Mouse (Mus musculus) testis, postnatal 14 days (tissue): ENCODE data around the gene Mmp24.

Source experiments
- DNase-seq: peaks from one replicate; pipeline ENCODE4 v3.0.0; 2021; ENCODE audit warnings: low spot score

Gene Mmp24

DNA sequence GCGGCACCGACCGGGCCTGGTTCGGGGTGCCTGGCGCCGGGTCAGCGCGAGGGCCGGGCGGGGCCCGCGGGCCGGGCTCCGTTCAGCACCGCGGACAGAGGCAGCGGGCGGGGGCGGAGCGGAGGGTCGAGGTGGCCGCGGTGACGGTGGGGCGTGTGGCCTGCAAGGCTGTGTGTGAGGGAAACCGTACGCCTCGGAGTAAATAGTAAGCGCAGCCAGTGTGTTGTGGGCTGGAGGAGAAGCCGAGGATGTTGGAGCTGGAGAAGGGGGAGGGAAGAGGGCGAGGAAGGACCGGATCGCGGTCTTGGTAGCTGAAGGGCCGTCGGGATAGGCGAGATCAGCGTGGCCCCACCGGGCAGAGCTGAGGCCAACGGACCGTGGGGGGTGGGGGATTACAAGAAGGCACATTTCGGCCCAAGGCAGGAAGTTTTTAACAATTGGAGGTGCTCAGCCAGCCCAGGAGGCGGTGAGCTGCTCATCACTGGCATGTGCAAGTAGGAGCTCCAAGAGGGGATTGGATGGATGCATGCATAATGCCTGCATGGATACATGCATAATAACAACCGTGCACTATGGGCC is 632 bp downstream of the Mmp24 start:
- DNase-seq: peak; percentile 69

DNA sequence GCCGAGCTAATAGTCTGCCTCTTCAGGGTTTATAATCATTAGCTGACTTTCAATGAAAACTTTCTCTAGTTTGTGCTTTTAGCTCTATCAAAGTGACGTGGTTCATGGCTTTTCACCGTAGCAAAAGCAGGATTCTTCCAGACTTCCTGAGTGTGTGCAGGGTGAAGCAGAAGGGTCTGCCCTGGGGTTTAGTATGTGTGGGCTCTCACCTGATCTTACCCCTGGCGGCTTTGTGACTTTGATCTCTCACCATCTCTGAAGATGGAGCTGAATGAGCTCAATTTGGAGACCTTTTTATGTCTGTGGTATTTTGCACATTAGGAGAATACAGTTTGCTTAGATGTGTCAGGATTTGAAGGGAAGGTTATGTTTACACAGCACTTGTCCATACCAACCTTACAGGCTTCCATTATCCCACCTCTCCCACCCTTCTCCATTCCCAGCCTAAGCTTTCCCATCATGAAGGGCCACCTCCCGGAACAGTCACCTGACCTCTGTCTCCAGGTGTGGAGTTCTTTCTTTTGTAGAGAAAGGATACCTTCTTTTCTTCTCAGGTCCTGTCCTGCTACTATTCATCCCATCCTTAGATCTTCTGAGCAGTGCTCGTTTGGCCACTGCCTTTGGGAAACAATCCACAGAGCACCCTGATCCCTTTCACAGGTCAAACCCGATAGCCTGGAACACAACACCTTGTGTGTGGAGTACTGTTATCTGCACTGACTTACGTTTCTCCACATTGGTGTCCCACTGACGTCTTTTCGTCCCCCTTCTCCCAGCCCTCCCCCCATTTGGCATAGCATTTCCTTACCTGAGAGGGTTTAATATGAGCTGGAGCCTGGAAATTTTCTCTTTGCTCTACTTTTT is 1.9 kb downstream of the Mmp24 start:
- DNase-seq: no peak

- no peak for DNase-seq
These were observed 2.5 kb downstream of the Mmp24 start for GRCm38 (mm10) chr2:155777688-155777985.

DNA sequence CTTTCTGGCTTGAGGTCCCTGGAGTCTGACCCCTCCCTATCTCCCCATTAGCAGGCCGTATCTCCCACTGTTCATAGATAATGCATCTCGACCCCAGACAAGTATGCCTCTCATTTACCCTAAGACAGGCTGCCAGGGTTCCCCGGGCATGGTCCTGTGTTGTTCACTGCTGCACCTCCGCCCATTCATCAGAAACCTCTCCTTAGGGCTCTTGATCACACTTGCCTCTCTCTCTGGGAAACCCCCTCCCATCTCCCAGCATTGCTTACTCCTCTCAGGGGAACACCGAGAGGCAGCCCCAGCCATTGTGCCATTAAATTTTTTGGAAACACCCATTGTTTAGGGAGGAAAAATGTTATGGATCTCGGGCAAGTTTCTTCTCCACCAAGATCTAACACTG is 2.9 kb downstream of the Mmp24 start:
- DNase-seq: no peak

GRCm38 (mm10) chr2:155779066-155779465 is 3.9 kb downstream of the Mmp24 start:
- no peak for DNase-seq

GRCm38 (mm10) chr2:155779506-155779905 is 4.4 kb downstream of the Mmp24 start:
- no peak for DNase-seq

DNA sequence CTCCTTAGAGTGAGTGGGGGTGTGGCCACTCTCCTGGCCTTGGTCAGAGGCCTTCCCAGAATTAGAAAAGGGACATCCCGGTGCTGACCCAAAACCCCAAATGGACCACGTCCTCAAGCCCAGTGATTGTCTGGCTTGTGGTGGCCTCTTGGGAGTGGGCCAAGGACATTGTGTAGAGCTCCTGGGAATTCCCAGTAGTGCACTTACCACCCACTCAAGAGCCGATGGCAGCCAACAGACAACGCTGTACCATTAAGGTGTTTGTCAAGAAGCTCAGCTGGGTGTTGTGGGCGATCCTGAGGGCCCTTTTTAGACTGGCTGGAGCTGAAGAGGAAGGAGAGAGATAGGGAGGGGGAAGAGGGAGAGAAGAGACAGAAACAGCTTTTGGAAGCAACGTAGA is 9.4 kb downstream of the Mmp24 start:
- DNase-seq: no peak

DNA sequence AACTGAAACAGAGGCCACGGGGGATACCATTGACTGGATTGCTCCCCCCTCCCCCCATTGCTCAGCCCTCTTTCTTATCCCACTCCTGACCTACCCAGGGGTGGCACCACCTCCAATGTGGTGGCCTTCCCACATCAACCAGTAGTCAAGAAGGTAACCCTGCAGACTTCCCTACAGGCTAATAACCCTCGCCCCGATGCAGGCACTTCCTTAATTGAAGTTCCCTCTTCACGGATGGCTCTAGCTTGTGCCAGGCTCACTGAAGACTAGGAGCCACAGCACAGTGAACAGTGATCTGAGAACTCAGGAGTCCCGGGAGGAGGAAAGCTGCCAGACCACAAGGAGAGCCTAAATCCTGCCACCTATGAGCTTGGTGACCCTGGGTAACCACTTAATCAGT is 11.8 kb downstream of the Mmp24 start:
- DNase-seq: no peak

GRCm38 (mm10) chr2:155787949-155788931 is 13.1 kb downstream of the Mmp24 start:
- no peak for DNase-seq

DNA sequence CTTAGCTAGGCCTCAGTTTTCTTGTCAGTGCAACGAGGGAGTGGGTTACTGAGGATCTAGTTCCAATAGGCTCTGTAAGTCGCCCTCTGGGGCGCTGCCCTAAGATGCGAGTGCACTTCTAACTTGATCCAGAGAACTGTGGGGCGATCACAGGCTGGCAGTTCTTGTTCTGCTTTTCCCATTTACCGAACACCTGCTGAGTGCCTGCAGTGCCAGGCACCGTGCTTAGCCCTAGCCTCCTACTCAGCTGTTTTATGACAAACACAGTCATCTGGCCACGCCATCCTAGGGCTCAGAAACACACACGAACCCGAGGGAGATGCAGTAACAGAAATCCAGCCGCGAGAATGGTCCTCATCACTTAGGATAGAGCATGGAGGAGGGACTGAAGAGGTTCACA is 17.8 kb downstream of the Mmp24 start:
- DNase-seq: no peak

GRCm38 (mm10) chr2:155794674-155795445 is 19.7 kb downstream of the Mmp24 start:
- no peak for DNase-seq

GRCm38 (mm10) chr2:155798613-155799012 is 23.5 kb downstream of the Mmp24 start:
- no peak for DNase-seq

GRCm38 (mm10) chr2:155802761-155803160 is 27.6 kb downstream of the Mmp24 start:
- DNase-seq: no peak

GRCm38 (mm10) chr2:155804053-155804452 is 28.9 kb downstream of the Mmp24 start:
- DNase-seq: no peak

GRCm38 (mm10) chr2:155805231-155805924 is 30.2 kb downstream of the Mmp24 start:
- peak; percentile 52 for DNase-seq

DNA sequence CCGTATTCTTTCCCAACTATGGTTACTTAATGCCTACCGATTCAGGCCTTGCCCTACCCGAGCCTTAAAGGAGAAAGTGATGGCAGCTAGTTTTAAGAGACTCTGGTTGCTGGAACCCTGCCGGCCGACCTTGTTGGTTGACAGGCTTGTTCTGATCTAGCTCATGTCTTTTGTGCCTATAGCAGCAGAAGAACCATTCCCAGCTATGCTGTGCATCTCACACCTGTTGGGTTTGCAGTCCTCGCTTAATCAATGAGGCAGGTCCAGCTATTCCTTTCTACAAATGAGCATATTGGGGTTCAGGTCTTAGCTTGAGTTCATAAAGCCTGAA is 30.7 kb downstream of the Mmp24 start:
- DNase-seq: no peak

DNA sequence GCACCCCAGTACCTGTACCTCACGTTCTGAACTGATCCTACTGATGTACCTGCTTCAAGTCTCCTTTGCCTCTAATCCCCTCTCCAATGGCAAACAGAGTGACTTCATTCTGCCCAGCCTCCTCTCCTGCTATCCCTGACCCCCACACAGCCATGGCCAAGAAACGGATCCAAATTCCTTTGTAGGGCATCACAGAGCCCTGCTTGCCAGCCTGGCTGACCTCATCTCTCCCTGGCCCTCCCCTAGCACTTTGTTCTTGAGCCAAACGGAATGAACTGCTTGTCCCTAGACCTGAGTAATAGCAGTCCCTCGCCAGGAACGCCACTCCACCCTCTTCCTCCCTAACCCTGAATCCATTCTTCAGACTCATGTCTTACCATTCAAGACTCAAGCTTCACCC is 31.4 kb downstream of the Mmp24 start:
- peak; percentile 48 for DNase-seq

GRCm38 (mm10) chr2:155807408-155807807 is 32.3 kb downstream of the Mmp24 start:
- no peak for DNase-seq

DNA sequence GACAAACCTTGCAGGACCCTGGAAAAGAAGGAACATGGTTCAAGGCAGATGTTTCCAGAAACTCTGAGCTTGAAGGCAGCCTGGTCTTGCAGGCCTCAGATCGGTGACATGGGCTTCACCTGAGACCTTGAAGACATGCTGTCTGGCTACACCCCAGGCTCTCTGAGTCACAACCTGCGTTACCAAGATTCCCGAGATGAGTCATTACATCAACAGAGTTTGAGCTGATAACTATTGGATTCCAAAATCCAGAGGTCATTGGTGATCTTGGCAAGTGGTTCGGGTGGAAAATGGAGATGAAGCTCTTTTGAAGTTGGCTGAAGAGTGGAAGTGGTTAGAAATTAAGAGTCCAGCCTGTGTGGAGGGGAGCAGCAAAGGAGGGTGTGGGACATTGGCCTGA is 34.5 kb downstream of the Mmp24 start:
- no peak for DNase-seq

GRCm38 (mm10) chr2:155811821-155812396 is 36.8 kb downstream of the Mmp24 start:
- peak; percentile 44 for DNase-seq

DNA sequence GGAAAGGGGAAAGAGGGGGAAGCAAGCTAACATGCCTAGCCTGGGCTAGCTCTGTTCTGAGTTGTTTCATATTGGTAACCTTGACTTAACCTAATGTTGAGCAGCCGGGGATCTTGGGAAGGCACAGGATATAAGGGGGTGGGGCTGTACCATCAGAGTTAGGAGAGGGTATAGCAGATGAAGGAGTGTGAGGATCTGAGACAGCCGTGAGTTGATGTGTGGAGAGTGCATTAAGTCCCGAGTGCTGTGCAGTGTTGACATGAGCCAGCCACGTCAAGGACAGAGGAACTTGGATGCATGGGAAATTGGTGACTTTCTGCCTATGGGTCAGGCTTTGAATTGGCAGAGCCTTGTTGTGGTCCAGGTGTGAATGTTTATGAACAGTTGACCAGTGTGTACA is 37.5 kb downstream of the Mmp24 start:
- no peak for DNase-seq
